Mouse (Mus musculus): ENCODE data around the gene Olfr291. TPM values are rescaled to one million over a fixed set of nuclear protein-coding genes. Genes with fewer than 3 reads are reported as not detected.

Gene Olfr291
- not detected in 2 replicates for polyA plus RNA-seq (2015; fragmentation: Nextera tagmentation; extraction: Ambion mirVana)

DNA sequence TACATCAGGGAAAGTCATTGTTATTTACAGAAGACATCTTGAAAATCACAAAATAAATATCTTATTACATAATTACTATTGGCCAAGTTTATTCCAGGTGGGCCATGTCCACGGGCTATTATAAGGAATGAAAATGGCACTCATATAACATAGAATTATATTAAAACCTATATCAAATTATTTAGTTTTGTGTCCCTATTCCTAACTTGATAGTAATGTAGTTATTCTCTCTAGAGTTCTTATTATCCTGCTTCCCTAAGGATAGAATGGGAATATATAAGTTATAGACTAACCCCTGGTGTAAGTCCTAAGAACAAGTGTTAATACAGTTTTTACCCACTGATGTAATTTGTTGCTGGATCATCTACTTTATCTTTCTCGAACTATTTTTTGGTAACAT, at the start of gene Olfr291:
Olfr291 (plus strand) TSS at position 301 of the 400 bp plus-strand sequence.
- no peaks in the 10 kb centered on the region for H3K4me1 ChIP-seq (replicated peaks)
- H3K9ac ChIP-seq = no peak within 1 kb of the TSS
- no peaks in the 10 kb centered on the region for H3K36me3 ChIP-seq
- no peaks in the 10 kb centered on the region for H3K9me3 ChIP-seq (replicated peaks)
- no peak for ATAC-seq (replicated peaks; ENCODE audit: insufficient number of reproducible peaks, insufficient read depth, low FRiP score, low read depth)
- no peak within 1 kb of the TSS for H3K4me3 ChIP-seq
- H3K27me3 ChIP-seq = no peaks in the 10 kb centered on the region
- no peak within 1 kb of the TSS for H3K27ac ChIP-seq
- no peak within 1 kb of the TSS for H3K4me2 ChIP-seq
- WGBS = 67% methylated on average over 2 of the region's 2 CpGs

DNA sequence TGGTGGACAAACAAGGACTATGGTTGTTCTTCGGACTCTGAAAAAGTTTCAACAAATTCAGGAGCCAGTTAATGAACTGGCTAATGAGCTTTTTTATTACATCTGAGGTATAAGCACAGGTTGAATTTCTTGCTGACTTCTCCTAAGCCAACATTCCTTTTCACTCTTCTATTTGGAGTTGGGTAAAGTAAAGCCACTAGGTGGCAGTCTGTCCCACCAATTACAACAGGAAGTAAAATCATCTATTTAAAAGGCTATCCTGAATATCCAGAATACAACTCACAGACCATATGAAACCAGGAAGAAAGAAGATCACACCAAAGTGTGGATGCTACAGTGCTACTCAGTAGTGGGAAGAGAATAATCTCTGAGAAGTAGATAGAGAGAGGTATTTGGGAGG, 48.1 kb upstream of the Olfr291 start:
- Histone ChIP-seq H3K27me3 (peaks cover 4% of the 10 kb centered on the region; the same call in 1 of the 2 replicates), H3K4me3 (no peak overlapping the region), H3K4me2 (no peak overlapping the region), H3K36me3 (no peaks in the 10 kb centered on the region), H3K4me1 (replicated peaks) (no peaks in the 10 kb centered on the region), H3K27ac (no peak overlapping the region), H3K9me3 (replicated peaks) (no peaks in the 10 kb centered on the region), H3K9ac (no peak overlapping the region)
- WGBS = 23% methylated on average over 1 of the region's 1 CpGs
- no peak for ATAC-seq (replicated peaks; ENCODE audit: insufficient number of reproducible peaks, insufficient read depth, low FRiP score, low read depth)

DNA sequence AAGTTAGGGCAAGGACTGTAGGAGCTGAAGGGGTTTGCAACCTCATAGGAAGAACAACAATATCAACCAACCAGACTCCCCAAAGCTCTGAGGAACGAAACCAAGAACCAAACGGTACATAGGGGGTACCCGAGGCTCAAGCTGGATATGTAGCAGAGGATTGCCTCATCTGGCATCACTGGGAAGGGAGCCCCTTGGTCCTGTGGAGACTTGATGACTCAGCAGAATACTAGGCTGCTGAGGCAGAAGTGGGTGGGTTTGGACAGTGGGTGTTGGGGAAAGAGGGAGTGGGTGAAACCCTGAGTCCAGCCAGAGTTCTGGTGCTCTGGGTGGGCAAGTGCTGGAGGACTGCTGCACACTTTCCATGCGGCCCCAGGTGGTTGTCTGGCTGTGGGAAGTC, 47.2 kb upstream of the Olfr291 start:
- Histone ChIP-seq H3K36me3 (no peaks in the 10 kb centered on the region), H3K27ac (no peak overlapping the region), H3K9ac (no peak overlapping the region), H3K4me3 (no peak overlapping the region), H3K4me1 (replicated peaks) (no peaks in the 10 kb centered on the region), H3K27me3 (peaks cover under 1% of the 10 kb centered on the region; the same call in 1 of the 2 replicates), H3K9me3 (replicated peaks) (no peaks in the 10 kb centered on the region), H3K4me2 (no peak overlapping the region)
- 0 out of 2 replicates have a peak, but pooled peaks have one; percentile 27 for ATAC-seq (replicated peaks; ENCODE audit: insufficient number of reproducible peaks, insufficient read depth, low FRiP score, low read depth)
- 65% methylated on average over 4 of the region's 4 CpGs for WGBS

DNA sequence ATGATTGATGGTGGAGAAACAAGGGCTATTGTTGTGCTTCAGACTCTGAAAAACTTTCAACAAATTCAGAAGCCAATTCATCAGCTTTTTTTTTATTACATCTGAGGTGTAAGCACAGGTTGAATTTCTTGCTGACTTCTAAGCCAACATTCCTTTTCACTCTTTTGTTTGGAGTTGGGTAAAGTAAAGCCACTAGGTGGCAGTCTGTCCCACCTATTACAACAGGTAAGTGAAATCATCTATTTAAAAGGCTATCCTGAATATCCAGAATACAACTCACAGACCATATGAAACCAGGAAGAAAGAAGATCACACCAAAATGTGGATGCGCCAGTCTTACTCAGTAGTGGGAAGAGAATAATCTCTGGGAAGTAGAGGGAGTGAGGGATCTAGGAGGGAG, 31.2 kb downstream of the Olfr291 start:
- no peak overlapping the region for H3K27ac ChIP-seq
- H3K4me2 ChIP-seq = no peak overlapping the region
- no peak overlapping the region for H3K4me3 ChIP-seq
- no peak overlapping the region for H3K9ac ChIP-seq
- WGBS = 43% methylated on average over 1 of the region's 1 CpGs
- no peak for ATAC-seq (replicated peaks; ENCODE audit: insufficient number of reproducible peaks, insufficient read depth, low FRiP score, low read depth)
- H3K36me3 ChIP-seq = no peaks in the 10 kb centered on the region
- H3K27me3 ChIP-seq = no peaks in the 10 kb centered on the region
- H3K9me3 ChIP-seq (replicated peaks) = no peaks in the 10 kb centered on the region; the same call in 1 of the 2 replicates
- H3K4me1 ChIP-seq (replicated peaks) = no peaks in the 10 kb centered on the region

Other genes with a start within 250 kb of the Olfr291 start
- gene Fah, start 246.8 kb upstream of the Olfr291 start, polyA plus RNA-seq (2015; fragmentation: Nextera tagmentation; extraction: Ambion mirVana) = 4.4 and 6.6 TPM in 2 replicates
- 136 and 149 TPM in 2 replicates for gene Zfand6, start 163.6 kb upstream of the Olfr291 start, polyA plus RNA-seq (2015; fragmentation: Nextera tagmentation; extraction: Ambion mirVana)
- not detected in 2 replicates for gene Vmn2r65, start 110.6 kb downstream of the Olfr291 start, polyA plus RNA-seq (2015; fragmentation: Nextera tagmentation; extraction: Ambion mirVana)
- not detected in 2 replicates for gene Vmn2r66, start 158.7 kb downstream of the Olfr291 start, polyA plus RNA-seq (2015; fragmentation: Nextera tagmentation; extraction: Ambion mirVana)